Mouse (Mus musculus): ENCODE results near the gene Ly75.

Ly75 gene

DNA sequence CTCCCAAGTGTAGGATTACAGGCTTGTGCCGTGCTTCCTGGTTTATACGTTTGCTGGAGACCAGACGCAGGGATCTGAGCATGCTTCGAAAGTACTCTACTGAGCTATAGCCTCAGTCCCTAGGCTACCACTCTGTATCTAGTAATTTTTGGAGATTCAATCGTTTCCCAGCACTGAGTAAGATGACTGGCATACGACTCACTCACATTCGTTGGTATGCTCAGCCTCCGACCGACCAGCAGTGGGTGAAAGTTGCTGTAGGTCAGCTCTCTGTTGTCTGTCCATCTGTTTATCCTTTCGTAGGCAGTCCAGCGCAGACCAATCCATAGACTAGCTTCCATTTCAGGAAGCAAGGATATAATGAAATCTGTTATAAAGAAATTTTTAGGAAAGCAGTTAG is 55.5 kb downstream of the Ly75 start:
- no peak for DNase-seq (ENCODE audit: extremely low read depth, low read depth, low spot score)

DNA sequence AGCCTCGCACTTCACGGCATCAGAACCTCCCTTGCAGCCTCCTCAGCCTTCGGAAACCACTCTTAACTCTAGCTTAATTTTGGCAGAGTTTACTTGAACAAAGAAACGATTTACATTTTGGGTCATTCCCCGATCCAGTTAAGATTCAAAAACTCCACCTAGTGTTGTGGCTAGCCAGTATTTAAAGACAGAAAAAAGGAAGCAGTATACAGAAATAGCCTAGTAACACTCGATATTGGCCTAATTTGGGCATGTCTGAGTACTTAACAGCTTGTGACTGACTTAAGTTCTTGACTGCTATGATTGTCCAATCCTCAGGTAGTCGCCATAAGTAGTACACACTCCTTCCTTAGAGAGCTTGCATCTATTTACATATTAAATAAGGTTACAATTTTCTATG is 56.2 kb downstream of the Ly75 start:
- DNase-seq (ENCODE audit: extremely low read depth, low read depth, low spot score) = no peak

DNA sequence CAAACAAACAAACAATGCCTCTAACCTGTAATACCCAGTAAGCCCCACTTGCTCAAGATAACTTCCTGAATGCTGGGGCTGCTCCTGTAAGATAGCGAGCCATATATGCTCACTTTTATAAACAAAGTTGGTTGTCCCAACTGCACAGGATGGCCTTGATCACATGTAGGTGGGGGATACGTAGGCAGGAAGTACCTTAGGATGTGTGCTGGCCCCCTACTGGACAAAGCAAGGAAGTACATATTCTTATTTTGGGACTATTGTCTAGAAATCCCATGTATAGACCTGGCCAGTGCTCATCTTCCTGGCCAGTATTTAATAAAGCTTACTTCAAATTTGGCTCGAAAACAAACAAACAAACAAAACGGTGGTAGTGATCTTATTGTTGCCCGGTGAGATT is 59.7 kb downstream of the Ly75 start:
- no peak for DNase-seq (ENCODE audit: extremely low read depth, low read depth, low spot score)

- peak; percentile 59 for DNase-seq (ENCODE audit: extremely low read depth, low read depth, low spot score)
Measured at GRCm38 (mm10) chr2:60322031-60322726, 60.9 kb downstream of the Ly75 start.

GRCm38 (mm10) chr2:60303796-60304195 is 79.3 kb downstream of the Ly75 start:
- peak; percentile 28 for DNase-seq (ENCODE audit: extremely low read depth, low read depth, low spot score)

DNA sequence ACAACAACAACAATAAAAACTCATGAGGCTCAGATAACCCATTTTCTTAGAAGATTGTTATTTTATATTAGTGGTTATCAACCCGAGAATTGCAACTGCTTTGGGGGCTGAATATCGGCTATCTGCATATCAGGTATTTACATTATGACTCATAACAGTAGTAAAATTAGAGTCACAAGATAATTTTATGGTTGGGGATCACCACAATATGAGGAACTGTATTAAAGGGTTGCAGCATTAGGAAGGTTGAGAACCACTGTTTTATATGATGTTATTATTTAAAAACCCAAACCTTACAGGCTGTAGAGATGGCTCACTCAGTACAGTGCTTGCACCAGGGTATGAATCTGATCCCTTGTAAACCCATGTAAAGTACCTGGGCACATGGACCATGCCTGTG is 83.8 kb downstream of the Ly75 start:
- DNase-seq (ENCODE audit: extremely low read depth, low read depth, low spot score) = no peak

GRCm38 (mm10) chr2:60298266-60298665 is 84.8 kb downstream of the Ly75 start:
- no peak for DNase-seq (ENCODE audit: extremely low read depth, low read depth, low spot score)

GRCm38 (mm10) chr2:60291381-60291780 is 91.7 kb downstream of the Ly75 start:
- no peak for DNase-seq (ENCODE audit: extremely low read depth, low read depth, low spot score)

DNA sequence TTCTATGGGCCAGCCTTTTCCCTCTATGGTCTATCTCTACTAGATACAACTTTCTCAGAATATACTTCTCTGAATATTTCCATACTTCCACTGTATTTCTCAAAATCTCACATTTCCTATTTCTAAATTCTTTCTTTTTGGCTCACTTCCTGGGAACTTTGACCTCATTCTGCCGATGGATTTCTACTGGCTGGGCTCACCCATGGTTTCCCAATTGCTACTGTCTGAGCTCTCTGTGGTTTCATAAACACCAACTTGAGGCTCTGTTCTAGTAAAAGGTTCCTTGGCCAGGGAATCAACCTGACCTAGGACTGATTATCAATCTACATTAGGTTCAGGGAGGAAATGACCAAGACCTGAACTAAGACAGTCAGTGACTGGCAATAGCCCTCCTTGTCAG is 93.7 kb downstream of the Ly75 start:
- DNase-seq (ENCODE audit: extremely low read depth, low read depth, low spot score) = no peak

- DNase-seq (ENCODE audit: extremely low read depth, low read depth, low spot score) = no peak
Measured at GRCm38 (mm10) chr2:60288606-60289005, 94.5 kb downstream of the Ly75 start.

- DNase-seq (ENCODE audit: extremely low read depth, low read depth, low spot score) = no peak
Measured at GRCm38 (mm10) chr2:60285107-60285617, 97.9 kb downstream of the Ly75 start.

- DNase-seq (ENCODE audit: extremely low read depth, low read depth, low spot score) = no peak
Measured at GRCm38 (mm10) chr2:60284467-60284821, 98.7 kb downstream of the Ly75 start, which contains the start of gene Cd302. TSS of gene Cd302 (minus strand) at chr2:60284488.

DNA sequence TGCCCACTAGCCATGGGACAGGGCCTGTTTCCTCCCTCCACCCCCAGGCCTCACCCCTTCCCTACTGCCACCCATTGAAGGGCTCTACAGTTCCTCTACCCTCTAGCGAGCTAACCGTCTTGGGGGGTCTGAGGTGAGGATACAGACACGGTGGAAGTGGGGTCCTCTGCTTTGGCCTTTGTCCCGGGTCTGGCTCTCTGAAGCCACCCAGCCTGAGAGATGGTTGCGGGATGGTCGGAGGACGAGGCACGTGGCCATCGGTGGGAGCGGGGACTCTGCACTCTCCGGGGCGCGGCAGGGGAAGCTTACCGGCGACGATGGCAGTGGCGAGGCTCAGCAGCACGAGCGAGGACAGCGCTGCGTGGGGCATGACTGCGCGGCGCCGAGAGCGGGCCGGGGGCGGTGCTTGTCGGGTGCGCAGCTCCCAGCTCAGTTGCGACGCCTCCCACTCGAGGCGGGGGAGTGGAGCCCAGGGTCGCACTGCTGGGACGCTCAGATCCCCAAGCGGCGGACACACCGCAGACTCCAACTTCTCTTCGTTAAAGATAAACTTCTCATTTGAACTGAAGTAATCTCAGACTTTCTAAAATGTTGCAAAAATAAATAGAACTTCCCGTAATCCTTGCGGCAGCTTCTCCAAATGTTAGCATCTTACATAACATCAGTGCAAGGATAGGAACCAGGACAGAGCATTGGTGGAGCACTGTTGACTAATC is 99.2 kb downstream of the Ly75 start:
- DNase-seq (ENCODE audit: extremely low read depth, low read depth, low spot score) = no peak

GRCm38 (mm10) chr2:60283208-60283750 is 99.8 kb downstream of the Ly75 start:
- no peak for DNase-seq (ENCODE audit: extremely low read depth, low read depth, low spot score)

GRCm38 (mm10) chr2:60282625-60283024 is 100.5 kb downstream of the Ly75 start:
- DNase-seq (ENCODE audit: extremely low read depth, low read depth, low spot score) = no peak

DNA sequence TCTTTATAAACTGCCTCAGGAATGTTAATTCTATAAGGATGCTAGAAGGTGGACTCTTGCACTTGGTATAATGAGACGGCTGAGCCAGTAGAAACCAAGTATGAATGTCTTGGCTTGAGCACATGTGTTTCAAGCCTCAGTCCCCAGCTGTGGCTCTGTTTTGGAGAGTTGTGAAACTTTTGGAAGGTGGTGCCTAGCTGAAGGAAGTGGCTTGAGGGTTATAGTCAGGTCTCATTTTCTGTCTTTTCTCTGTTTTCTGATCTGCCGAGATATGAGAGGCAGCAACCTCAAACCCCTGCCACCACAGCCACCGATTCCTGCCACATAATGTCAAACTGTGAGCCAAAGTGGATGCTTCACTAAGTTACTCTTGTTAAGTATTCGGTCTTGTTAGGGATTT is 104.5 kb downstream of the Ly75 start:
- no peak for DNase-seq (ENCODE audit: extremely low read depth, low read depth, low spot score)

DNA sequence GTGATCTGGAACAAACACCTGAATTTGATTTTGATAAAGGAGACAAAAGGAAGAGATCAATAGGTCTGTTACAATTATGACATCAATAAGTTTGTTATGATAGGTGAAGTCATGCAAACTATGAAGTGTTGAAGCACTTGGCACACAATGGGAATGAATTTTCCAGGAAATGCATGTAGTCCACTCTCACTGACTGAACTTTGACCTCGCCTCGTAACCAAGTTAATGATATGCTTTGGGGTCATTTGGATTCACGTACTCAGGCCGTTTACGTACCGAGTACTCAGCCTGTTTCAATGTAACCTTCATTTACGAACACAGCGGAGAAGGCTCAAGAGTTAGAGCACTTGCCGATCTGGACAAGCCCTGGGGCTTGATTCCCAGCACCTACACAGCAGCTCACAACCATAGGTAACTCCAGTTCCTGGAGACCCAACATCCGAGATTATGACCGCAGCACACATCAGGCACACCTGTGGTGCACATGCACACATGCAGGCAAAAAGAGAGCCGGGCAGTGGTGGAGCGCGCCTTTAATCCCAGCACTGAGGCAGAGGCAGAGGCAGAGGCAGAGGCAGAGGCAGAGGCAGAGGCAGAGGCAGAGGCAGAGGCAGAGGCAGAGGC is 113.1 kb downstream of the Ly75 start:
- DNase-seq (ENCODE audit: extremely low read depth, low read depth, low spot score) = no peak

GRCm38 (mm10) chr2:60267567-60267966 is 115.5 kb downstream of the Ly75 start:
- DNase-seq (ENCODE audit: extremely low read depth, low read depth, low spot score) = no peak

DNA sequence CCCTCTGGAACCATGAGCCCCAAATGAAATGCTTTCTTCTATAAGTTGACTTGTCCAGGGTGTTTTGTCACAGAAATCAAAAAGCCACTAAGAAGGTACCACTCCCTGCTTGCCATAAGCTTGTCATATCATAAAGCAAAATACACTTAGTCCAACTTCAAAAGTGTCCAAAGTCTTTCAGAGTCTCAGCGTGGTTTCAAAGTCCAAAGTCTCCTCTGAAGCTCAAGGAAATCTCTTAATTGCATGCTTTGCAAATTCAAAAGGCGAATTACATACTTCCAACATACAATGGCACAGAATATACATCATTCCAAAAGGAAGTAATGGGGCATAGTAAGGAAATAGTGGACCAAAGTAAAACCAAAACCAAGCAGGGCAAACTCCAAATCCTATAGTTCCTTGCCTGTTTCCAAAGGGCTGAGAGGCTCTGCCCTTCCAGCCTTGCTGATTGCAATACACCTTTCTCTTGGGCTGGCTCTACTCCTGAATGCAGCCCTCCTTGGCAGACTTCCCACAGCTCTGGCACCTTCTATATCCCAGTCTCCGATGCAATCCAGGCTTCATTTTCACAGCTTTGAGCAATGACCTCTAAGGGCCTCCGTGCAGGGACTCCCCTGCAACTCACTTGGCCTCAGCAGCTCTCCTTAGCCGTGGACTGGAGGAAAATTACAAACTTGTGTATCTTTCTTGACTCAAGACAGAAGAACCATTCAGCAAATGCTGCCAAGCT is 122.3 kb downstream of the Ly75 start:
- no peak for DNase-seq (ENCODE audit: extremely low read depth, low read depth, low spot score)

GRCm38 (mm10) chr2:60259186-60259585 is 123.9 kb downstream of the Ly75 start:
- DNase-seq (ENCODE audit: extremely low read depth, low read depth, low spot score) = no peak

DNA sequence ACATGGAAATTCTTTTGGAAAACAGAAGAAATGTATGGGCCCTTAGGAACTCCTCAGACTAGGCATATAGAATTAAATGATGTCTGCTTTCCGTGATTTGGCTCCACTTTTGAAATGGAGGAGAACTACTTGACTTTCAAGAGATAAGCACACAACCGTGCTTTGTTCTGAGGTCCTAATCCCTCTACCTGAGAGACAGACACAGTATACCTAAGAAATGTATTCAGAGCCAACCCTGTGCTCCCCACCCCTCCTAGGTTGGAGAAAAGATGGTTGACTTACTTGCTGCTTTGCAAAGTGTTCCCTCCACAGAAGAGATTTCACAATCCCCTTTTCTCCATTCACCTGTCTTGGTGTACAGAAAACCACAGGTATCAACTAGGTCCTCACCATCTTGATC is 126.4 kb downstream of the Ly75 start:
- no peak for DNase-seq (ENCODE audit: extremely low read depth, low read depth, low spot score)
